Mouse (Mus musculus) leukemia stem cell, adult 10-12 weeks (primary cell): Measurements from ENCODE around the gene Stap2. TPM values are rescaled to one million over a fixed set of nuclear protein-coding genes. Genes with fewer than 3 reads are reported as not detected.

Experiments used
- polyA plus RNA-seq: library from polyadenylated mRNA; stranded (reverse); fragments of >175 nt; gene quantifications from 2 replicates; pipeline ENCODE4 v1.2.3, GENCODE M21; 2012; ENCODE audit warnings: low replicate concordance

The Stap2 gene
- 0.38 and 0.97 TPM in 2 replicates for polyA plus RNA-seq

GRCm38 (mm10) chr17:56005415-56006061 lies at the start of gene Stap2, which contains the start of gene Mpnd:
Gene Stap2 (minus strand): TSS chr17:56005584.
Gene Mpnd (plus strand): TSS chr17:56005711.

GRCm38 (mm10) chr17:56040030-56040856 lies 34.9 kb upstream of the Stap2 start, which contains the start of gene Chaf1a:
Gene Chaf1a (plus strand): TSS chr17:56040439.

GRCm38 (mm10) chr17:56036176-56036900 lies 31.0 kb upstream of the Stap2 start, which contains the start of gene Sh3gl1:
Gene Sh3gl1 (minus strand): TSS chr17:56036635.

GRCm38 (mm10) chr17:55986030-55986961 lies 19.1 kb downstream of the Stap2 start, which contains the start of gene Fsd1:
Gene Fsd1 (plus strand): TSS chr17:55986509.

GRCm38 (mm10) chr17:55969966-55970891 lies 35.2 kb downstream of the Stap2 start, which contains the start of gene Shd:
Gene Shd (plus strand): TSS chr17:55970467.

GRCm38 (mm10) chr17:55958918-55959728 lies 46.3 kb downstream of the Stap2 start, which contains the start of gene Yju2:
Gene Yju2 (plus strand): TSS chr17:55959099.

GRCm38 (mm10) chr17:55952447-55953027 lies 52.8 kb downstream of the Stap2 start, which contains the start of gene Ebi3:
Gene Ebi3 (plus strand): TSS chr17:55952640.

GRCm38 (mm10) chr17:55949400-55949799 lies 56.0 kb downstream of the Stap2 start, which contains the start of gene Zfp119b:
Gene Zfp119b (minus strand): TSS chr17:55949500.

Other genes with a start within 250 kb of the Stap2 start
- gene Zfp119a, start 126.7 kb downstream of the Stap2 start, polyA plus RNA-seq, result 0.08 and 0.11 TPM in 2 replicates
- 1.2 TPM in 1 of 2 replicates, not detected in the other for gene Zfp959, start 113.5 kb downstream of the Stap2 start, polyA plus RNA-seq
- 0.09 TPM in 1 of 2 replicates, not detected in the other for gene Zfp119b, start 56.1 kb downstream of the Stap2 start, polyA plus RNA-seq
- gene Ebi3, start 52.9 kb downstream of the Stap2 start, polyA plus RNA-seq, result 14.7 and 15.6 TPM in 2 replicates
- gene Yju2, start 46.5 kb downstream of the Stap2 start, polyA plus RNA-seq, result 15.2 and 32.7 TPM in 2 replicates
- gene Shd, start 35.1 kb downstream of the Stap2 start, polyA plus RNA-seq, result 0.32 and 1.6 TPM in 2 replicates
- not detected in 2 replicates for gene Fsd1, start 19.1 kb downstream of the Stap2 start, polyA plus RNA-seq
- 23.3 and 25.1 TPM in 2 replicates for gene Mpnd, start 127 bp upstream of the Stap2 start, polyA plus RNA-seq
- 80.1 and 88.3 TPM in 2 replicates for gene Sh3gl1, start 31.1 kb upstream of the Stap2 start, polyA plus RNA-seq
- gene Chaf1a, start 34.9 kb upstream of the Stap2 start, polyA plus RNA-seq, result 28.2 and 45.2 TPM in 2 replicates
- 34.3 and 40.9 TPM in 2 replicates for gene Ubxn6, start 69.4 kb upstream of the Stap2 start, polyA plus RNA-seq
- gene Hdgfl2, start 74.0 kb upstream of the Stap2 start, polyA plus RNA-seq, result 103 and 249 TPM in 2 replicates
- not detected in 2 replicates for gene Plin4, start 104.2 kb upstream of the Stap2 start, polyA plus RNA-seq
- gene Plin5, start 112.0 kb upstream of the Stap2 start, polyA plus RNA-seq, result 0.19 TPM in 1 of 2 replicates, not detected in the other
- 52.9 and 55.2 TPM in 2 replicates for gene Lrg1, start 116.4 kb upstream of the Stap2 start, polyA plus RNA-seq
- gene Sema6b, start 134.8 kb upstream of the Stap2 start, polyA plus RNA-seq, result 6.4 and 7.7 TPM in 2 replicates
- 1.6 and 2.5 TPM in 2 replicates for gene Tnfaip8l1, start 156.9 kb upstream of the Stap2 start, polyA plus RNA-seq
- gene Mydgf, start 178.3 kb upstream of the Stap2 start, polyA plus RNA-seq, result 15.6 and 36.0 TPM in 2 replicates
- gene Dpp9, start 213.3 kb upstream of the Stap2 start, polyA plus RNA-seq, result 45.8 and 114 TPM in 2 replicates